Mouse (Mus musculus) c-Kit-positive CD71-negative TER-119-negative erythroid progenitor cells, embryonic 14.5 days (primary cell): ENCODE results near the gene Stn1.
"Not testable (repeated sequence)": the region's sequence is repeated elsewhere in the genome, so short reads cannot be mapped to it uniquely, and the experiment has no call there.

Source experiments
- DNase-seq: peaks from one replicate; pipeline ENCODE4 v3.0.0-alpha.2; 2013; ENCODE audit warnings: low read depth

Stn1 gene

GRCm38 (mm10) chr19:47537300-47537792 is at the start of gene Stn1:
Gene Stn1 (minus strand): TSS chr19:47537507.
- no peak for DNase-seq

- DNase-seq = no peak
Observed at GRCm38 (mm10) chr19:47587009-47587408, 49.7 kb upstream of the Stn1 start.

DNA sequence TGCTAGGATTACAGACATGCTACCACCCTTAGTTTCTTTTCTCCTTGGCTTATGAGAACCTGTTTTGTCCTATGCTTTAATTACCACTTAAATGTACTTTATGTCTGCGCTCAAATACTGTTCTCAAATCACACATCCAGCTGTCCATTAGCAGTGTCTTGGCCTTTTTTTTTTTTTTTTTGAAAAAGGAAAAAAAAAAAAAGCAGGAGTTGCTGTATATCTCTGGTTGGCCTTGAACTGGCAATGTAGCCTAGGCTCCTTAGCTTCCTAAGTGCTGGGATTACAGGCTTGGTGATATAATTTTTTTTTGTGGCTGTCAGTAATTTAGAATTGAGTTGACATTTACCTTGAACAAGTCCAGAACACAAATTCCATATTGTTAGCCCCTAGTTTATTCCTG is 48.5 kb upstream of the Stn1 start:
- no peak for DNase-seq

DNA sequence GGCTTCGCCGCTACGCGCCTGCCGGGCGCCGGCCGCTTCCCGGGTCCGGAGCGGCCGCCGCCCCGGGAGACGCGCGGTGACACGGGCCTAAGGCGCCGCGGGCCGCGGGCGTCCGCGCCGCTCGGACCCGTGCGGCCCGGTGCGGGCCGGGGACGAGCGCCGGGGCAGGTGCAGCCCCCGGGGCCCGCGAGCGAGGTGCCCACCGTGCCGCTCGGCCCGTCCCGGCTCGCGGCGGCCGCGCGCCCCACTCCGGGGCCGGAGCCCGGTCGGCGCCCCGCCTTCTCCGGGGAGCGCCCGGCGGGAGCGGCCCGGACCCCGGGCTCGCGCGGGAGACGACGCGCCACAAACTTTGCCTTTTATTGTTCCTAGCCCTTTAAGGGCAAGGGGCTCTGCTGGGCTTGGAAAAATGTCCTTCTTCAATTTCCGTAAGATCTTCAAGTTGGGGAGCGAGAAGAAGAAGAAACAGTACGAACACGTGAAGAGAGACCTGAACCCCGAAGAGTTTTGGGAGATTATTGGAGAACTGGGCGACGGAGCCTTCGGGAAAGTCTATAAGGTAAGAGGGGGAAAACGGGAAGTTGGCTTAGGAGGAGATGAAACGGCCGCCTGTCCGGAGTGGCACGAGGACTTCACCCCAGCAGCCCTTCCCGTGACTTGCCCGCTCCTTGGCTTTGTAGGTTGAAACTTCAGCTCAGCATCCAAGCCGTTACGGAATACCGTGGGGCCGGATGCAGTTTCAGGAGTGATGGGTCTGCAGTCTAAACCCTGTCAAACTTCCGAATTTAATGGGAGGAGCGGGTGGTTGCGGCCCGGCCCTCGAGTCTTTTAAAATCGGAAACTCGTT is 42.7 kb upstream of the Stn1 start:
- DNase-seq = no peak

GRCm38 (mm10) chr19:47579225-47579787 is 42.0 kb upstream of the Stn1 start, which contains the start of gene Slk:
Gene Slk (plus strand): TSS chr19:47579678.
- DNase-seq = peak; percentile 46

DNA sequence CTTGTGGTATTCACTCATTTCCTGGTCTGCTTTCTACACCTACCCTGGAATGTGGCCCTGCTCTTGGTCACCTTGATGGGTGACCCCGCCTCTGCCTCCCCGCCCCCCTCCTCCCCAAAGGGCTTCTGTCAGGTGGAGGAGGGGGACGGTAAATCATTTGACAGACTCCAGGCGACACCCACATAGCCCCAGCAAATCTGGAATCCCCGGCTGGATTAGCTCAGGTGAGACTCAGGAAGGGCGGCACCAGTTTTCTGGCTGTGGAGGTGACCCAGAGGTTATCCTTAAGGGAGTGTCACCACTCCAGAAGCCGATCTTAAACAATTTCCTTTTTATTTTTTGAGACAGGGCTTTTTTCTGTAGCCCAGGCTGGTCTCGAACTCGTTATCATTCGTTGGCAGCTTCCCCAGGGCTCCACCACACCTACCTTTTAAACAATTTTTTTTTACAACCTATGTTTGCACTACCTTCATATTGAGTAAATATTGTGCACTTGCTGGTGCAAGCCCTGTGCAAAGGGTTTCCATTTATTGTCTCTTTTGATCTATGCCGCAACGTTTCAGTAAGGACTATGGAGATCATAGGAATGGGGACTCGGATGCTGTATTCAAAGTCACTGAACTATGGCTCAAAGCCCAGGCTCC is 41.4 kb upstream of the Stn1 start:
- no peak for DNase-seq

- no peak for DNase-seq
Observed at GRCm38 (mm10) chr19:47573718-47574117, 36.4 kb upstream of the Stn1 start.

DNA sequence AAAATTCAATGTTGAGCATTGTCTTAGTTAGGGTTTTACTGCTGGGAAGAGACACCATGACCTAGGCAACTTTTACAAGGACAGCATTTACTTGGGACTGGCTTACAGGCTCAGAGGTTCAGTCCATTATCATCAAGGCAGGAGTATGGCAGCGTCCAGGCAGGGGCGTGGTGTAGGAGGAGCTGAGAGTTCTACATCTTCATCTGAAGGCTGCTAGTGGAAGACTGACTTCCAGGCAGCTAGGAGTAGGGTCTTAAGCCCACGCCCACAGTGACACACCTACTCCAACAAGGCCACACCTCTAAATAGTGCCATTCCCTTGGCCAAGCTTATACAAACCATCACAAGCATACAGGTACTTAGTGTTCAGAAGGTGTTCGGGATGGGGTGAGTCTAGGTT is 34.7 kb upstream of the Stn1 start:
- DNase-seq = not testable (repeated sequence)

DNA sequence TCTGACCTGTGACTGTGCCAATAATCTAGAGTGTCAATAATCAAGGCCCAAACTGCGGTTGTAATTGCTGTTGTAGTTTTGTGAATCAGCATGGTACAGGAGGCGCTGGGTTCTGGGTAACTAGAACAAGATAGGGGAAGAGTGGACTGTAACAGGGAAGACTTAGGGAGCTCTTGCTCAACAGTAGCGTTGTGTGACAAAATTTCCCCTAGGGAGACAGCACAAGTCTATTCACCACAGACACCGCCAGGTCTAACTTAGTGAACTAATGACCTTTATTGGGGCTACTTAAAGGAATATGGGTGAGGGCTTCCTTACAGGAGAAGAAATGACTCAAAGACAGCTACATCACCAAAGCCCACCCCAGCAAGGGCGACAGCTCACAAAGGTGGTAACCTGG is 32.7 kb upstream of the Stn1 start:
- no peak for DNase-seq

DNA sequence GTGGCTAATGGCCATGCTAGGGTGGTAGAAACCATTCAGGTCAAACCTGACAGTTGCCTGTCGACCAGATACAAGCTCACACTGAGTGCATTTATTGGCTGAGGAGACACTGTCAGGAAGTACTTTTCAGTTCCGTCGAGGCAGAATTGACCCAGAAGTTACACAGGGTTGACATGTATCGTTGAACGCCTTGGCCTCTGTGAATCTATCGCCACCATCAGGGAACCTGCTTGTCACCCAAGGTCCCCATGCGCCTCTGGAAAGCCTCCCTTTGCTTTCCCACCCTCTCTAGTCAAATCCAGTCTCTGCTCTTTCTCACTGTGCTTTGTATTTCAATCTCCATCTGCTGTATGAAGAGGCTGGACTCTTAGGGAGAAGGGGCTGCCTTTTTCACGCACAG is 28.7 kb upstream of the Stn1 start:
- no peak for DNase-seq

- DNase-seq = no peak
Observed at GRCm38 (mm10) chr19:47565031-47565654, 27.8 kb upstream of the Stn1 start.

DNA sequence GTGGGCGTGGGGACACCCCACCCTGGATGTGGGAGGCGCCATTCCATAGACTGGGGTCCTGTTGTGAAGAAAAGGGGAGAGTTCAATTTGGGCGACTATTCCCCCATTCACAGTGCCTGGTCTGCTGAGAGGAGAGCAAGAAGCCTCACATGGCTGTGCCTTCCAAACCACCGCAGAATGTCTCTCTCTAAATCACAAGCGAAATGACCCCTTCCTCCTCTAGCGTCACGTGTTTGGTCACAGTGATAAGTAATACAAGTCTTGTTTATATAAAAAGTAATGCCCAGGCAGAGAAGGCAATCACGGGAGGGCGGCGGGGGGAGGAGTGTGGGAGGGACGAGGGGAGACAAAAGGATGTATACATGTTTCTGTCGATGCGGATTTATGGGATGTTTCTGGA is 26.4 kb upstream of the Stn1 start:
- DNase-seq = no peak

DNA sequence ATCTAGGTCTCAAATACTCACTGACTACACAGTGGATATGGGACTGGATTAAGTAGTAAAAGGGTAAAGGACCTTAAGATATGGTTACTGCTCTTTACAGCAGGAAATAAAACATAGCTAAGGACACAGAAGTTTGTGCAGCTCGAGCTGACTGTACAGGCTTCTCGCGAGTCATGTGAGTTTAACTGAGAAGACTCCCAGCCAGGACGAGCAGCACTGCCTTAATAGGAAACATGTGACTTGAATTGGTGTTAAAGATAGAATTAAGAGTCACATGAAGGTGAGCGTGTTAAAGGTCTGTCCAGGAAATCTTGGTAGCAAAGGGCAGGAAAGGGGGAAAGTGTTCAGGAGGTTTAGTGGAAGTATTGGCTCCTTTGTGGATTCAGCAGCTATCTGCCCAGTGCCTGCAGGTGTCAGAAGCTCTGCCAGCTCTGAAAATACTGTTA is 24.7 kb upstream of the Stn1 start:
- no peak for DNase-seq

DNA sequence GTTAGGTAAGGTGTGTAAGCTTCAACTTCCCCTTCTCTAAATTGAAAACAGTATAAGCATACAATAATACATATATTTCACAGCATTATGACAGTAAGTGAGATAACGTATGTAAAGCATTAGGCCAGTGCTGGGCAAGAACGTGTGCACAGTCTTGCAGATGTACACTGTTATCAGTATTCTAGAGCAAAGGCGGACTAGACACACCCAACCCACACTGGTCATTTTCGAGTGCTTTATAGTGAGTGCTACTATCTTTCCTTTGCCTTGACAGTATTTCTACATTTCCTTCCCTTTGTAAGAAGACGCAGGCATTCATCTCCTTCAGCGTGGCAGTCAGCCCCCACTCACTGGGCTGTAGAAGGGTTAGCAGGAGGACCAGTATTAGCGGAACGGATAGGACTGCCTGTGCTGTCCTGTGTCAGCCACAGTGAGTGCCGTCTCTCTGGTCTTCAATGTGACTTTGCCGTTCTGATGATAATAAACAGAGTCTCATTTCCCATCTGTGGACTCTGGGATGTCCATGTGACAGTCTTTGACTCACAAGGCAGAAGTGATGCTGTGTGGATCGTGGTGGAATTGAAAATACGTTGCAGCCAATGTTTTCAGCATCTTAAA is 23.3 kb upstream of the Stn1 start:
- no peak for DNase-seq

GRCm38 (mm10) chr19:47559751-47560512 is 22.6 kb upstream of the Stn1 start:
- DNase-seq = no peak

DNA sequence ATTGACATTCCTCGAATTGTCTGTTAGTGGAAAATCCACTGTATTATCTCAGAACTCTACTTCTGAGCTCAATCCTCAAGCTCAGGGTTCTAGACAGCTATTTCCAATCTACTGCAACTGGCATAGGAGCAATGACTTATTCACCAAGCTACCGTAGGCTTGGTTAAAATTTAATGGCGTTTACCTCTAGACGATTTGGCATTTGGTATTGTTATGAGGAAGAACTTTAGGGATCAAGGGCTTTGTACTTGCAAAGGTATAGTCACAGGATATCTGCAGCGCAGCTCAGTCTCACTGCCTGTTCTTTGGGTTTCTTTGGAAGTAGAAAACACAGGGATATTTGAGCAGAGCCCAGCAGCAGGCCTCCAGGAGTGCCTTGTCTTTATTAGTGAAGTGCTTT is 21.8 kb upstream of the Stn1 start:
- DNase-seq = no peak

DNA sequence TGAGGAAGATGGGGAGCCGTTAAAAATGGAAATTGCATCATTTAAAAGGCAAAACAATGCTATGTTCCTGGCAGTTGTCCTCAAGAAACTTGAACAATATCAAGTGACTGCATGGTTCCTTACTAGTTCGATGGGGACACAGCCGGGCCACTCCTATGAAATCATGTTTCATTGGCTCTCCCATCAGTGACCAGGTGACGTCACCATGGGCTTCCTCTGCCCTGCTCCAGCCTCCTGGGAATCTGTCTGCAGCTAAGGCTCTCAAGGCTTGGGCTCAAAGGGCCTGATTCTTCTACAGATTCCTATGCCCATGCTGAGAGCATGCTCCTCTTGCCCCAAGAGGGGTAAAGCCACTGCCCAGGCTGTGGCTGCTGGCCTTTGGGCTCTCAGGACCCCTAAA is 12.3 kb upstream of the Stn1 start:
- DNase-seq = no peak

DNA sequence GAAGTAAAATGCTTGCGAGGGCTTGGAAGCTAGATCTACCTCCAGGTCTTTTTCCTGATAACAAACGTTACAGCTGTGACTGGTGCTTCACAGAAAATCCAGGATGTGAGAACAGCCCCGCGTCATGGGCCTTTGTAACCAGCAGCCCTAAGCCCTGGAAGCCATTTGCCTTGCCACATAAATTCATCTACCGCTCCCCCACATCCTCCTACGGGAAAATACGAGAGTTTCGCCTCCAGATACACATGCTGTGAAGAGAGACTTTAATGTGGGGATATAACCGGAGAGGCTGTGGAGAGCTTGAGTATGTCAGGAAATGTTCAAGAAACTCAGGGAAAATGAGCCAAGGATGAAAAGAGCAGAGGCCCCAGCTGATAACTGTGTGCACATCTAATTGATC is 11.9 kb upstream of the Stn1 start:
- no peak for DNase-seq

DNA sequence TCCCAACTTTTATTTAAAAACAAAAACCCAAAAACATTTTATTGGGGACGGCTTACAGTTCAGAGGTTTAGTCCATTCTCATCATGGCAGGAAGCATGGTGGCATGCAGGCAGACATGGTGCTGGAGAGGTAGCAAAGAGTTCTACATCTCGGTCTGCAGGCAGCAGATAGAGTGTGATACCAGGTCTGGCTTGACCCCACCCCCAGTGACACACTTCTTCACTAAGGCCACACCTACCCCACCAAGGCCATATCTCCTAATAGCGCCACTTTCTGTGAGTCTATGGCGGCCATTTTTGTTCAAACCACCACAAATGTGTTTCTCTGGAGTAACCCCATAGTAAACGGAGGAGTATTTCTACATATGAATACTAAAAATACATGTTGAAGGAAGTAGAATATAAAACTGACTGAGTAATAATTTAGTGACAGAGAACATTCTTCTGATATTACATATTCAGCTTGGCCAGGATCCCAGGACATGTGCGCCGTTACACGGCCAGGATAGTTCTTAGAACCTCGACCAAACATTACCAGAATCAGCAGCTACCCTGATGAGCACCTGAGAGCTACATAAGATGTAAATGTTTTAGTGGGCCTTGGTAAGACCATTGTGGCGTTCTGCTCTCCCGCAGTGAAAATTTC is 11.2 kb upstream of the Stn1 start:
- DNase-seq = no peak

- no peak for DNase-seq
Observed at GRCm38 (mm10) chr19:47545528-47545927, 8.2 kb upstream of the Stn1 start.

GRCm38 (mm10) chr19:47545055-47545454 is 7.7 kb upstream of the Stn1 start:
- DNase-seq = no peak
